Mouse (Mus musculus): ENCODE data around the gene Prrg3. TPM values are rescaled to one million over a fixed set of nuclear protein-coding genes. Genes with fewer than 3 reads are reported as not detected.
"Not testable (repeated sequence)": the region's sequence is repeated elsewhere in the genome, so short reads cannot be mapped to it uniquely, and the experiment has no call there.

Prrg3 gene
- polyA plus RNA-seq (2015; fragmentation: Nextera tagmentation; extraction: Ambion mirVana) = 6.3 and 6.4 TPM in 2 replicates

DNA sequence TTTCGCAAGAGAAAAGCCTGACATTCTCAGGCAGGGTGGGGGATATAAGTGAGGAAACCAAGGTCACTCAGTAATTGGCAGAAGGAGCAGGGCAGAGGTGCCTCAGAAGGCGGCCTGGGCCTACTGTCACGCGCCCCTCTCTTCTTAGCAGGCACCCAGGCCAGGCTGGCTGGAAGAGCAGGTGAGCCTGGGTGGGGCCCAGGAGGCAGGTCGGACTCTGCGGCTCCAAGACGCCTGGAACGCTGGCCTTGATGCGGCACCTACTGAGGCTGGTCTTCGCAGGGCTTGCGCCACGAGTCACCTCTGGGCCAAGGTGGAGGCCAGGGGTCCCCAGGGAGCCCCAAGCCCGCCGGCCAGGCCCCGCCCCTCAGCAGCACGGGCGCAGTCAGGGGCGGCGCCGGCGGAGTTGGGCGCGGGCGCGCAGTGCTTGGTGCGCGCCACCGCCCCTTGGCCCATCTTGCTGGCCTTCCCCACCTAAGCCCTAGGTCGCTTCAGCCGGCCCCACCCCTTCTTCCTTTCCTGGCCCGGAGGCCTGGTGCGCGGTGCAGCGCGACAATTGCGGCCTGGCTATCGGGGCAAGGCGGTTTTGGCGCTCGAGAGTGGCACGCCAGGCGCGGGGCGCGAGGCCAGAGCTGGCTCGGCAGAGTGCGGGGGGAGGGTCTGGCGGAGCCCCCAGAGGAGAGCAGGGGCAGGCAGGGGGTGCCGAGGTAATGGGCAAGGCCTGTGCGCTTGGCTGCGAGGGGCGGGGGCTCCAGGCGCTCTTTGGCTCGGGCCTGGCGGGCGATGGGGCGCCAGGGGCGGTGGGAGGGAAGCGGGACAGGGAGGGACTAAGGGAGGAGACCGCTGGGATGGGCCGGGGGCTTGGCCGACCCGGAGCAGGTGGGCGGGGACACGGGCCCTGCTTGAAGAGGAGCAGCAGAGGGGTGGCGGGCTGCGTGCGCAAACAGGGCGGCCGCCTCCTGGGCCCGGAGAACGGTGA lies at the start of gene Prrg3:
TSS of gene Prrg3 (plus strand) at position 552 of the 979 bp plus-strand sequence.
- 16% methylated on average over 55 of the region's 72 CpGs for WGBS
- Histone ChIP-seq H3K27me3 (replicated peaks) (peaks cover 42% of the 10 kb centered on the region), H3K27ac (replicated peaks) (no peak within 1 kb of the TSS), H3K4me1 (no peaks in the 10 kb centered on the region), H3K4me2 (peak within 1 kb of the TSS; percentile 76), H3K9me3 (no peaks in the 10 kb centered on the region), H3K36me3 (no peaks in the 10 kb centered on the region), H3K9ac (peak within 1 kb of the TSS; percentile 75), H3K4me3 (peak within 1 kb of the TSS; percentile 56)
- ATAC-seq (ENCODE audit: extremely low read depth, insufficient number of reproducible peaks, low FRiP score, low TSS enrichment) = peak; percentile 72

DNA sequence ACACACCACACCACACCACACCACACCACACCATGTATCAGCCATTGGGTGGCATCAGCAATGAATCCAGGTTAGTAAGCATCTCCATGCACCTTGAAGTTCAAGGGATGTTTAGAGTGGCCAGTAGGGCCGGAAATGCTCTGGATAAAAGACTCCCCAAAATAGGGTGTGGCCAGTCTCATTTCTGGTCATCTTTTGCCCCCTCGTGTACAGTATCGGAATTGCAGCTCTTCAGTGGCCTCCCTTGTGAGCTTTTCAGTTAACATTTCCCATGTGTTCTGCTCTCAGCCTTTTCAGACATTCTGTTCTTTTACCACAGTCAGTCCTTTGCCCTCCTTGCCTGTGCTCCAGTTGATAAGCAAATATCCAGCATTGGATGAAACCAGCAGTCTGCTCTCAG lies 15.8 kb upstream of the Prrg3 start:
- WGBS = 11% methylated on average over 3 of the region's 3 CpGs
- Histone ChIP-seq H3K9ac (no peak overlapping the region), H3K27me3 (replicated peaks) (peaks cover 17% of the 10 kb centered on the region), H3K9me3 (no peaks in the 10 kb centered on the region), H3K4me1 (no peaks in the 10 kb centered on the region), H3K4me2 (no peak overlapping the region), H3K4me3 (no peak overlapping the region), H3K27ac (replicated peaks) (no peak overlapping the region), H3K36me3 (no peaks in the 10 kb centered on the region)
- no peak for ATAC-seq (ENCODE audit: extremely low read depth, insufficient number of reproducible peaks, low FRiP score, low TSS enrichment)

DNA sequence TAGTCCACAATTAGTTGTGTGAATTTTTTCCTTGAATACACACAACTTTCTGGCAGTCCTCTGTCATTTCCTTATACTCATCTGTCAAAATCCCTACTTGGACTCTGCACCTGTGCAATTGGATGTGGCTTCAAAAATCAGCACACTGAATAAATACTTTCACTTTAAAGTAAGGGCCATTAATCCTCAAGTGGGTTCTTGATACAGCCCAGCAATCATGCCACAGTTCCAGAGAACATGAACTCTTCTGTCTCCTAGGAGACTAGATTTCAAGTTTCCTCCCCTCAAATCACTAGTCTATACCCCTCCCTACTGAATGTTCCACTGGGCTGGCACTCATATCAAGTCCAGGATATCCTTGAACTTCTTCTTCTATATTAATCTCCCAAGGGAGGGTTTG lies 4.1 kb upstream of the Prrg3 start:
- Histone ChIP-seq H3K27me3 (replicated peaks) (peaks cover 31% of the 10 kb centered on the region), H3K9ac (no peak overlapping the region), H3K36me3 (no peaks in the 10 kb centered on the region), H3K4me1 (no peaks in the 10 kb centered on the region), H3K4me3 (no peak overlapping the region), H3K27ac (replicated peaks) (no peak overlapping the region), H3K4me2 (no peak overlapping the region), H3K9me3 (no peaks in the 10 kb centered on the region)
- ATAC-seq (ENCODE audit: extremely low read depth, insufficient number of reproducible peaks, low FRiP score, low TSS enrichment) = no peak

DNA sequence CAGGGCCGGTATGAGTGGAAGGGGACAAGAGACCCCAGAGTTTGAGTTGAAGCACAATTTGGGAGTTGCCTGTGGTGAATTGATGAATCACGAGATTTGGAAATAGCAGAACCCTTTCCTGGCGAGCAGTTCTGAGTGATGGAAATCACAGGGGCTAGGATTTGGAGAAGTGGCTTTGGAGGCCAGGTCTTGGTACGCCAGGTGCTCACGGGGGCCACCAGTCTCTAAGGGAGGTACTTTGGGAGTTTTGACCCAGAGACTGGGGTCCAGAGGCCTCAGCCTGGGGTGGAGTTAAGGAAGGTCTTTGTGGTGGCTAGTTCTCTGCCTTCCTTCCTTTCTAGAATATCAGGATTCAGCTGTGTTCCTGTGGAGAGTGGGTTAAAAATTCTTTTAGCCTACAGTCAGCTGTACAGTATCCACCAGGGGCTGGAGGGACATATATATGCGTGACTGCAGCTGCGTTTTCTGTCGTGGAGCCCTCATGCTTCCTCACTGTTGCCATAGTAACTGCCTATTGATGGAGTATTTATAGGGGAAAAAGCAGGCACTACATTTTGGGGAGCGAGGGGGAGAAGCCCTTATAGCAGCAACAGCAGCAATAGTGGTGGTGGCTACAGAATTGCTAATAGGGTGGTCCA lies 970 bp downstream of the Prrg3 start:
- H3K9ac ChIP-seq = peak overlapping the region; percentile 75
- no peaks in the 10 kb centered on the region for H3K4me1 ChIP-seq
- no peaks in the 10 kb centered on the region for H3K36me3 ChIP-seq
- no peak overlapping the region for H3K27ac ChIP-seq (replicated peaks)
- H3K4me2 ChIP-seq = peak overlapping the region; percentile 76
- no peak for ATAC-seq (ENCODE audit: extremely low read depth, insufficient number of reproducible peaks, low FRiP score, low TSS enrichment)
- H3K4me3 ChIP-seq = peak overlapping the region; percentile 56
- WGBS = 41% methylated on average over 9 of the region's 9 CpGs
- no peaks in the 10 kb centered on the region for H3K9me3 ChIP-seq
- H3K27me3 ChIP-seq (replicated peaks) = peaks cover 42% of the 10 kb centered on the region

DNA sequence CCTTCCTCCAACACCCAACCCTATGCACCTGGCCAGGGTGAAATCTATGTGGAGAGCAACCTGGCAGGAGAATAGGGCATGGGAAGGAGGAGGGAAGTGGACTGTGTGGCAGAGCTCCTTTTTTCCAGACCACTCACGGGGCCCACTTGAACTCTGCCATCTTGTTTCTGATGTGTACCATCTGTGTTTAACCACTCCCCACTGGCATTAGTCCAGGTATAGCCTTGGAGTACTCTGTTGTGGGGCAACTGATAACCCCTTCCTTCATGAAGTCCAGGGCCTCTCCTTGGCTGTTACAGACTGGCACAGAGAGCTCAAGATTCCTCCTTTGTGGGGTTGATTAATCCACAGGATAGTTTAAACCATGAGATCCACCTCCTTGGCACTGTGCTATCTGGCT lies 5.8 kb downstream of the Prrg3 start:
- Histone ChIP-seq H3K4me1 (no peaks in the 10 kb centered on the region), H3K27ac (replicated peaks) (no peak overlapping the region), H3K9me3 (no peaks in the 10 kb centered on the region), H3K36me3 (no peaks in the 10 kb centered on the region), H3K4me3 (no peak overlapping the region), H3K4me2 (no peak overlapping the region), H3K9ac (no peak overlapping the region), H3K27me3 (replicated peaks) (peaks cover 12% of the 10 kb centered on the region)
- no peak for ATAC-seq (ENCODE audit: extremely low read depth, insufficient number of reproducible peaks, low FRiP score, low TSS enrichment)
- 53% methylated on average over 1 of the region's 1 CpGs for WGBS

DNA sequence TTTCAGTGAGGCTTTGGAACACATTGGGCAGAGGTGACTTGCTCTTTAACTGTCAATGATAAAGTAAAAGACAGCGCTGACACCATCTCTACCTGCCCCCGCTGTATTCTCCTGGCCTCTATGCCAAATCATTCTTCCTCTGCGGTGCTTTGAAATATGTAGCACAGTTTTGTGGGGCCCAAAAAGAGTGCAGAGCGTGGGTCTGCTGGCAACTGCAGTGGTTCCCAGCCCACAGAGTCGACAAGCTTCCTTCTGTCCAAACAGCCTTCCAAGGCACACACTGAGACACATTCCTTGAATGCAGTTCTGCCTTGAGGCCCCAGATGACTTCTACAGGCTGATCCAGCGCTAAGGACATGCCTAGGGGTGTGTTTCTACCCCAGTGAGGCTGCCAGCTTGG lies 6.4 kb downstream of the Prrg3 start:
- WGBS = 73% methylated on average over 6 of the region's 6 CpGs
- H3K4me3 ChIP-seq = no peak overlapping the region
- H3K27me3 ChIP-seq (replicated peaks) = peaks cover 6% of the 10 kb centered on the region
- H3K4me2 ChIP-seq = no peak overlapping the region
- H3K36me3 ChIP-seq = no peaks in the 10 kb centered on the region
- no peak overlapping the region for H3K27ac ChIP-seq (replicated peaks)
- no peak overlapping the region for H3K9ac ChIP-seq
- no peak for ATAC-seq (ENCODE audit: extremely low read depth, insufficient number of reproducible peaks, low FRiP score, low TSS enrichment)
- no peaks in the 10 kb centered on the region for H3K4me1 ChIP-seq
- H3K9me3 ChIP-seq = no peaks in the 10 kb centered on the region

DNA sequence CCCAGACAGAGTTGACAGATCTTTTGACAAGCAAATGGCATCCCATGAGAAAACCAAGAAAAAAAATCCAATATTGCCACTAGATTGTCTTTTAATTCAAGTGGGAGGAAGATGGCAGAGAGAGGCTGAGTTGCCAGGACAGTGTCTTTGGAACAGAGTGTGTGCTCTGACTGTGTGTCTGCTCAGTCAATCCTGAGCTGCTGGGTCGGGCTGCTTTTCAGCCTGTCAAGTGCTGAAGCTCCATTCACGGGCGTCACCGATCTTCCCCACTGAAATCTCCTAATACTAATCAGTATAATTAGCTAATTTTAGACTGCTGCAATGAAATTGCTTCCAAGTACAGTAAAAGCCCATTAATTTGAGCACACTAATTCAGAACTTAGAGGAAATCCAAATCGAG lies 8.9 kb downstream of the Prrg3 start:
- H3K9me3 ChIP-seq = no peaks in the 10 kb centered on the region
- no peaks in the 10 kb centered on the region for H3K27me3 ChIP-seq (replicated peaks)
- H3K27ac ChIP-seq (replicated peaks) = no peak overlapping the region
- H3K9ac ChIP-seq = no peak overlapping the region
- H3K4me2 ChIP-seq = no peak overlapping the region
- ATAC-seq (ENCODE audit: extremely low read depth, insufficient number of reproducible peaks, low FRiP score, low TSS enrichment) = no peak
- no peak overlapping the region for H3K4me3 ChIP-seq
- WGBS = 47% methylated on average over 5 of the region's 5 CpGs
- H3K4me1 ChIP-seq = no peaks in the 10 kb centered on the region
- no peaks in the 10 kb centered on the region for H3K36me3 ChIP-seq

DNA sequence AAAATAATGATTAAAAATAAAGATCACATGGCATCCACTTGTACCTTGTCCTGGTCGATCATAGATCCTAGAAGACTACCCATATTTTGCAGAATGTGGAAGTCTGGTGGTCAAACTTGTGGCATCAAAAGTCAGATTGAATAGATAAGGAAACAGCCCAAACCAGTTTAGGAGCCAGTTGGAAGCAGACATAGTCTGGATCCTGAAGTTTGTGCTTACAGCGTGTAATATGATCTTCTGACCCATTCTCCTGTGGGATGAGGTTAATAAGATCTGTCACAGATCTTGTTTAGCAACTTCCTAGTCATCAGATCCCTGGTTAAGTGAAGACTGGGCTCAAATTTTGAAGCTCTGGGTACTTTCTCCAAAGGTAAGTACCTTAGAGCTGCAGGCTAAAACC lies 10.3 kb downstream of the Prrg3 start, which contains the start of gene Fate1:
TSS of gene Fate1 (plus strand) at position 301 of the 400 bp plus-strand sequence.
- Histone ChIP-seq H3K4me1 (no peaks in the 10 kb centered on the region), H3K36me3 (no peaks in the 10 kb centered on the region), H3K9me3 (no peaks in the 10 kb centered on the region), H3K27me3 (replicated peaks) (no peaks in the 10 kb centered on the region), H3K27ac (replicated peaks) (no peak within 1 kb of the TSS), H3K9ac (no peak within 1 kb of the TSS), H3K4me2 (no peak within 1 kb of the TSS), H3K4me3 (no peak within 1 kb of the TSS)
- 68% methylated on average over 2 of the region's 2 CpGs for WGBS
- ATAC-seq (ENCODE audit: extremely low read depth, insufficient number of reproducible peaks, low FRiP score, low TSS enrichment) = no peak

DNA sequence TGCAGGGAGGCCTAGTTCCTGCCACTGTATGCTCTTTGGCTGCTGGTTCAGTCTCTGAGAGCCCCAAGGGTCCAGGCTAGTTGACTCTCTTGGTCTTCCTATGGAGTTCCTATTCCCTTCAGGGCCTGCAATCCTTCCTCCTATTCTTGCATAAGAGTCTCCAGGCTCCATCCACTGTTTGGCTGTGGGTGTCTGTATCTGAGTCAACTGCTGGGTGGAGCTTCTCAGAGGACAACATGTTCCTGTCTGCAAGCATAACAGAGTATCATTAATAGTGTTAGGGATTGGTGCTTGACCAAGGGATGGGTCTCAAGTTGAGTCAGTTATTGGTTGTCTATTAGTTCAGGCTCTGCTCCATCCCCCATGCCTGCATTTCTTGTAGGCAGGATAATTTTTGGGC lies 15.3 kb downstream of the Prrg3 start:
- not testable (repeated sequence) for H3K27me3 ChIP-seq (replicated peaks); H3K4me2 ChIP-seq; ATAC-seq (ENCODE audit: extremely low read depth, insufficient number of reproducible peaks, low FRiP score, low TSS enrichment); H3K9ac ChIP-seq; H3K4me1 ChIP-seq; H3K36me3 ChIP-seq; H3K4me3 ChIP-seq; H3K9me3 ChIP-seq; H3K27ac ChIP-seq (replicated peaks)

DNA sequence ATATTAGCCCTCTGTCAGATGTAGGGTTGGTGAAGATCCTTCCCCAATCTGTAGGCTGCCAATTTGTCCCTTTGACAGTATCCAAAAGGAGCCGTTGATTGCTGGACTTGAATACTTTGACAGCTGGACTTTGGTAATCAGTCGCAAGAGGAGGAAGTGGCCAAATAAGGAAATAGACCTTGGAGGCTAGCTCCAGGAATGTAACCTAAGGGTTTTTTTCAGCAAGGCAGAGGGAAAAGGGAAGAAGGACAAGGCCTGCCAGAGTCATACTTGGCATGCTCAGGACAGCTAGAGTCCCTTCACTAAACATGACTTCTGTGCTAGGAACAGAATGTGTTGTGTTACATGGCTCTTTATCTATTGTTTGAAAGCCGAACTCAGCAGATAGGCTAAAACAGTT lies 18.0 kb downstream of the Prrg3 start:
- ATAC-seq (ENCODE audit: extremely low read depth, insufficient number of reproducible peaks, low FRiP score, low TSS enrichment) = no peak
- whole genome bisulfite sequencing = 22% methylated on average over 3 of the region's 3 CpGs
- Histone ChIP-seq H3K27me3 (replicated peaks) (no peaks in the 10 kb centered on the region), H3K4me2 (no peak overlapping the region), H3K4me1 (no peaks in the 10 kb centered on the region), H3K9ac (no peak overlapping the region), H3K36me3 (no peaks in the 10 kb centered on the region), H3K9me3 (no peaks in the 10 kb centered on the region), H3K27ac (replicated peaks) (no peak overlapping the region), H3K4me3 (no peak overlapping the region)

DNA sequence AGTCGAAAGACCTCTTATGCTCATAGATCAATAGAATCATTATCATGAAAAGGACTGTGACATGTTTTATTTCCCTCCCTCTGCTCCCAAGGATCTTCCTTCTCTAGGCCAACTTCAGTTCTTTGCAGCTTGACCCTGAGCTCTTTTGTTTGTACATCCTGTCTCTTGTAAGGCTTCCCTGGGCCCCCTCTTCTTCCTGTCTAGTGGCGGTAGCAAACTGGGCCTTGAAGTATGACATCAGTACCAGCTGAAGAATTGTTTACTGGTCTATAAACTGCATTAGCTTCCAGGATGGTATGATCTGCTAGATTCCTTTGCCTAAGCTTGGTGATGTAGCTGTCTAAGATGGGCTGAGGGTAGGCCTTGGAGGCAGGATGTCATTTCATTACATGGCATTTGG lies 18.9 kb downstream of the Prrg3 start:
- no peak for ATAC-seq (ENCODE audit: extremely low read depth, insufficient number of reproducible peaks, low FRiP score, low TSS enrichment)
- H3K9me3 ChIP-seq = no peaks in the 10 kb centered on the region
- H3K4me2 ChIP-seq = no peak overlapping the region
- H3K4me3 ChIP-seq = no peak overlapping the region
- no peak overlapping the region for H3K27ac ChIP-seq (replicated peaks)
- no peaks in the 10 kb centered on the region for H3K4me1 ChIP-seq
- H3K36me3 ChIP-seq = no peaks in the 10 kb centered on the region
- H3K9ac ChIP-seq = no peak overlapping the region
- no peaks in the 10 kb centered on the region for H3K27me3 ChIP-seq (replicated peaks)
- 71% methylated on average over 2 of the region's 2 CpGs for WGBS

Measured in heart, embryonic 13.5 days (tissue).